Comparison of ENCODE assay signal across 24 mouse cellular contexts in the genomic region with DNA sequence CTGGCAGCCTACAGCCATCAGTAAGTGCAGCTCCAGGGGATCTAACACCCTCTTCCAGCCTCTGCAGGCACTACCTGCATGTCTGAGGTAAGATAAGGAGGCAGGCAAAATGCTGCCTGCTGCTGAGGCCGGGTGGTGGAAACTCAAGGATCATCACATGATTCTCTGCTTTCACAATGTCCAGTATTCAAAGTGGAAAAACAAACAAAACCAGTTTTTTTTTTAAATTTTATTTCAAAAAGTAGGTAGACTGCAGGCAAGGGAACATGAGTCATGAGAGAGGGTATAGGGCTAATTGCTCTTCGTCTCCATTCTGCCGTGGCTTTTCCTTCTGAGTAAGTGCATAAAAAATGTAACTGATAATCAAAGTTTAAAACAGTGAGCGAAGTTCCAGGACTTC. TPM values are rescaled to one million over a fixed set of nuclear protein-coding genes. Genes with fewer than 3 reads are reported as not detected.
DNase-seq lines count a peak whose midpoint lies in the region; ATAC-seq and TF ChIP-seq lines count a peak whose summit lies in the region.
"Had no signal": no experiment of that assay in that cellular context is flagged by ENCODE, and none has a peak within 500 bp of the region (broad histone marks: within the 10 kb centered on the region; RNA-seq: fewer than 3 reads in every experiment).

No protein-coding gene starts in this region.

- ATAC-seq in kidney, embryonic 15.5 days (replicated peaks; ENCODE audit: low FRiP score): 0 out of 2 replicates have a peak, but pooled peaks have one; percentile 17
- ATAC-seq in intestine, postnatal 0 days: 0 out of 2 replicates have a peak, but pooled peaks have one; percentile 37
- no peak for ATAC-seq in hindbrain, postnatal 0 days
- ATAC-seq in cerebellum, adult (ENCODE audit: insufficient number of reproducible peaks, low FRiP score, low TSS enrichment): no peak
- ATAC-seq: activated CD4-positive, CD25-positive, alpha-beta regulatory T cell, adult 4 months; Patski had no signal

- TF ChIP-seq CTCF in intestine, postnatal 0 days (IDR thresholded peaks at IDR 0.05; ENCODE audit: low read depth): no peak
- no peak for TF ChIP-seq CTCF in hindbrain, postnatal 0 days (IDR thresholded peaks at IDR 0.05; ENCODE audit: low read depth)

- H3K27me3 ChIP-seq in kidney, embryonic 15.5 days: no peaks in the 10 kb centered on the region
- no peaks in the 10 kb centered on the region for H3K27me3 ChIP-seq in embryonic facial prominence, embryonic 10.5 days (replicated peaks; ENCODE audit: low read depth, poor library complexity, severe bottlenecking)
- H3K27me3 ChIP-seq in intestine, postnatal 0 days (replicated peaks; ENCODE audit: control insufficient read depth, insufficient read depth, low read length): no peaks in the 10 kb centered on the region
- no peaks in the 10 kb centered on the region for H3K27me3 ChIP-seq in hindbrain, postnatal 0 days (ENCODE audit: insufficient read depth, low read length)
- H3K27me3 ChIP-seq: liver, embryonic 13.5 days; Patski had no signal

- no peak overlapping the region for H3K4me2 ChIP-seq in kidney, embryonic 15.5 days
- H3K4me2 ChIP-seq in intestine, postnatal 0 days (replicated peaks; ENCODE audit: low read depth): no peak overlapping the region
- no peak overlapping the region for H3K4me2 ChIP-seq in hindbrain, postnatal 0 days (ENCODE audit: low read depth, low read length)
- H3K4me2 ChIP-seq: hindbrain, embryonic 14.5 days; liver, embryonic 13.5 days had no signal

- H3K36me3 ChIP-seq in kidney, embryonic 15.5 days: no peaks in the 10 kb centered on the region
- H3K36me3 ChIP-seq in embryonic facial prominence, embryonic 10.5 days (replicated peaks): no peaks in the 10 kb centered on the region
- no peaks in the 10 kb centered on the region for H3K36me3 ChIP-seq in intestine, postnatal 0 days (ENCODE audit: control insufficient read depth, insufficient read depth)
- no peaks in the 10 kb centered on the region for H3K36me3 ChIP-seq in hindbrain, postnatal 0 days (ENCODE audit: insufficient read depth, low read length)
- H3K36me3 ChIP-seq: heart, embryonic 10.5 days; liver, embryonic 13.5 days had no signal

- WGBS in kidney, embryonic 15.5 days: 58% methylated on average over 4 of the region's 4 CpGs
- WGBS in embryonic facial prominence, embryonic 10.5 days: 79% methylated on average over 4 of the region's 4 CpGs
- WGBS in intestine, postnatal 0 days: 26% methylated on average over 4 of the region's 4 CpGs
- WGBS in hindbrain, postnatal 0 days: 76% methylated on average over 4 of the region's 4 CpGs

- H3K9me3 ChIP-seq in kidney, embryonic 15.5 days (replicated peaks): no peaks in the 10 kb centered on the region
- no peaks in the 10 kb centered on the region for H3K9me3 ChIP-seq in embryonic facial prominence, embryonic 10.5 days
- H3K9me3 ChIP-seq in intestine, postnatal 0 days (ENCODE audit: control insufficient read depth): no peaks in the 10 kb centered on the region
- H3K9me3 ChIP-seq in hindbrain, postnatal 0 days (ENCODE audit: low read length): no peaks in the 10 kb centered on the region
- H3K9me3 ChIP-seq: heart, embryonic 10.5 days; liver, embryonic 13.5 days; midbrain, embryonic 10.5 days had no signal

- no peak overlapping the region for H3K9ac ChIP-seq in kidney, embryonic 15.5 days
- H3K9ac ChIP-seq in intestine, postnatal 0 days (ENCODE audit: low read depth, low read length): no peak overlapping the region
- H3K9ac ChIP-seq in hindbrain, postnatal 0 days (replicated peaks; ENCODE audit: low read length): no peak overlapping the region
- H3K9ac ChIP-seq: hindbrain, embryonic 14.5 days; liver, embryonic 13.5 days had no signal

- H3K4me3 ChIP-seq in kidney, embryonic 15.5 days (replicated peaks): no peak overlapping the region
- no peak overlapping the region for H3K4me3 ChIP-seq in embryonic facial prominence, embryonic 10.5 days
- no peak overlapping the region for H3K4me3 ChIP-seq in intestine, postnatal 0 days (ENCODE audit: low read depth, low read length)
- H3K4me3 ChIP-seq in hindbrain, postnatal 0 days (ENCODE audit: low read length): no peak overlapping the region
- H3K4me3 ChIP-seq: gastrocnemius, adult 2 months; heart, embryonic 10.5 days; liver, embryonic 13.5 days; midbrain, embryonic 10.5 days had no signal

- H3K27ac ChIP-seq in kidney, embryonic 15.5 days: peak overlapping the region; percentile 51
- H3K27ac ChIP-seq in embryonic facial prominence, embryonic 10.5 days (replicated peaks): peak overlapping the region; percentile 1; the same call in 1 of the 2 replicates
- H3K27ac ChIP-seq in intestine, postnatal 0 days (ENCODE audit: low read depth, low read length): no peak overlapping the region
- no peak overlapping the region for H3K27ac ChIP-seq in hindbrain, postnatal 0 days
- H3K27ac ChIP-seq: gastrocnemius, adult 2 months; liver, embryonic 13.5 days; macrophage; midbrain, embryonic 10.5 days had no signal

- peaks cover 36% of the 10 kb centered on the region for H3K4me1 ChIP-seq in kidney, embryonic 15.5 days
- H3K4me1 ChIP-seq in embryonic facial prominence, embryonic 10.5 days: peaks cover 52% of the 10 kb centered on the region
- H3K4me1 ChIP-seq in intestine, postnatal 0 days (replicated peaks; ENCODE audit: control insufficient read depth, insufficient read depth, low read length): peaks cover 3% of the 10 kb centered on the region; the same call in 1 of the 2 replicates
- peaks cover 7% of the 10 kb centered on the region; the same call in 1 of the 2 replicates for H3K4me1 ChIP-seq in hindbrain, postnatal 0 days (ENCODE audit: insufficient read depth, low read length)
- H3K4me1 ChIP-seq: liver, embryonic 13.5 days had no signal

- DNase-seq in kidney, postnatal 14 days: no peak
- peak; percentile 24 for DNase-seq in 3134 (ENCODE audit: extremely low read depth, insufficient read length, low spot score)
- DNase-seq in embryonic facial prominence, embryonic 10.5 days (ENCODE audit: low spot score): no peak
- DNase-seq in hindbrain, postnatal 0 days (ENCODE audit: low spot score): no peak
- no peak for DNase-seq in retina, postnatal 1 day
- DNase-seq: adrenal gland, postnatal 14 days; cerebellum, adult 11 months; cerebellum, postnatal 14 days; gastrocnemius, adult 2 months; kidney, adult 2 months; kidney, postnatal 4 days; liver, embryonic 13.5 days; right cerebral cortex, adult 18-20 months; spleen, adult 18-20 months; thymus, adult 2 months had no signal

RNA-seq across cellular contexts. Expression of a gene that starts 29.6 kb away (rescaled TPM):
- polyA plus RNA-seq in kidney, embryonic 15.5 days (2015; fragmentation: Nextera tagmentation; extraction: Ambion mirVana): 17.0 and 18.8 TPM in 2 replicates
- 16.7 and 17.5 TPM in 2 replicates for polyA plus RNA-seq in embryonic facial prominence, embryonic 10.5 days (2016; fragmentation: Nextera tagmentation; extraction: Ambion mirVana)
- 22.7 and 24.1 TPM in 2 replicates for polyA plus RNA-seq in intestine, postnatal 0 days (2015; fragmentation: Nextera tagmentation; extraction: Ambion mirVana)
- total RNA-seq in hindbrain, postnatal 0 days (2014; rRNA removed): 24.1 and 28.9 TPM in 2 replicates
- polyA plus RNA-seq in hindbrain, postnatal 0 days (2015; fragmentation: Nextera tagmentation; extraction: Ambion mirVana): 23.2 and 23.4 TPM in 2 replicates

Comparison
In these comparisons a context has a peak if more than half of its experiments do, and no peak if none do; other contexts are left out.
1. ATAC-seq: peak in kidney, embryonic 15.5 days (single experiment) and intestine, postnatal 0 days (single experiment); none in hindbrain, postnatal 0 days (single experiment) and cerebellum, adult (single experiment).
2. H3K27ac ChIP-seq: peak in kidney, embryonic 15.5 days (single experiment) and embryonic facial prominence, embryonic 10.5 days (single experiment); none in intestine, postnatal 0 days (single experiment) and hindbrain, postnatal 0 days (single experiment).